Mouse (Mus musculus) stomach, postnatal 0 days (tissue): ENCODE measurements around the gene Hspb11. TPM values are rescaled to one million over a fixed set of nuclear protein-coding genes. Genes with fewer than 3 reads are reported as not detected.

Source experiments
- ATAC-seq: fragments of 200-750 bp; cut with Nextera tagmentation; 2 replicates; pipeline ENCODE4 v1.8.0; 2017; ENCODE audit not compliant: low FRiP score, low TSS enrichment
- DNase-seq: peaks from one replicate; pipeline ENCODE4 v3.0.0-alpha.2; 2016; ENCODE audit warnings: low spot score
- H3K27ac ChIP-seq: fragments of 300-500 bp; sonication (generic); replicated peaks from 2 replicates; pipeline ENCODE4 v1.5.1; 2014; ENCODE audit warnings: mild to moderate bottlenecking, control low read depth
- H3K27me3 ChIP-seq: fragments of 300-500 bp; sonication (generic); 2 replicates; pipeline ENCODE4 v1.6.1; 2014; ENCODE audit warnings: low read length; ENCODE audit not compliant: control insufficient read depth, insufficient read depth
- H3K36me3 ChIP-seq: fragments of 300-500 bp; sonication (generic); 2 replicates; pipeline ENCODE4 v1.6.1; 2014; ENCODE audit warnings: low read length, mixed read lengths; ENCODE audit not compliant: control insufficient read depth, insufficient read depth
- H3K4me1 ChIP-seq: fragments of 300-500 bp; sonication (generic); replicated peaks from 2 replicates; pipeline ENCODE4 v1.6.1; 2014; ENCODE audit warnings: antibody characterized with exemption; ENCODE audit not compliant: control insufficient read depth, insufficient read depth
- H3K4me2 ChIP-seq: fragments of 300-500 bp; sonication (generic); replicated peaks from 2 replicates; pipeline ENCODE4 v1.6.1; 2014; ENCODE audit warnings: low read depth, mild to moderate bottlenecking, control low read depth, moderate library complexity
- H3K4me3 ChIP-seq: fragments of 300-500 bp; sonication (generic); 2 replicates; pipeline ENCODE4 v1.5.1; 2014; ENCODE audit warnings: low read depth, low read length, control low read depth
- H3K9ac ChIP-seq: fragments of 300-500 bp; sonication (generic); 2 replicates; pipeline ENCODE4 v1.6.1; 2014; ENCODE audit warnings: mild to moderate bottlenecking, low read length, control low read depth, mixed read lengths
- H3K9me3 ChIP-seq: fragments of 300-500 bp; sonication (generic); 2 replicates; pipeline ENCODE4 v1.6.1; 2016; ENCODE audit warnings: low read length; ENCODE audit not compliant: control insufficient read depth
- CTCF ChIP-seq: IDR thresholded peaks from 2 replicates; pipeline ENCODE4 v1.5.1; 2016; ENCODE audit warnings: antibody characterized with exemption, low read depth, mild to moderate bottlenecking, moderate library complexity
- EP300 ChIP-seq: optimal IDR thresholded peaks from 2 replicates; pipeline ENCODE3; 2016; ENCODE audit warnings: antibody characterized with exemption
- WGBS: fragments of 180-500 bp; shearing (Covaris S2); extraction: QIAGEN DNeasy Blood & Tissue Kit; methylation state at CpG from one replicate; pipeline ENCODE4 v1.1.7; 2014; 5-methylcytosine and 5-hydroxymethylcytosine counted together
- polyA plus RNA-seq: library from polyadenylated mRNA; unstranded; fragments of >200 nt; fragmentation: Nextera tagmentation; extraction: Ambion mirVana; gene quantifications from 2 replicates; pipeline ENCODE4 v1.2.1, GENCODE M21; 2015

The Hspb11 gene
- polyA plus RNA-seq, 1 experiment from 2014 or later = 32.7 TPM

- H3K9me3 ChIP-seq = no peaks in the 10 kb centered on the region
- no peaks in the 10 kb centered on the region for H3K27me3 ChIP-seq
- no peak overlapping the region for H3K4me2 ChIP-seq
- H3K27ac ChIP-seq = 0 out of 2 replicates have a peak overlapping the region, but pooled peaks have one; percentile 19
- WGBS = 74% methylated on average over 9 of the region's 9 CpGs
- no peak for DNase-seq
- no peak overlapping the region for H3K4me3 ChIP-seq
- ATAC-seq = no peak
- no peak for TF ChIP-seq EP300
- no peak for TF ChIP-seq CTCF
- no peak overlapping the region for H3K9ac ChIP-seq
- 0 out of 2 replicates have a peak, but pooled peaks cover 2% of the 10 kb centered on the region for H3K4me1 ChIP-seq
- 0 out of 2 replicates have a peak, but pooled peaks cover 2% of the 10 kb centered on the region for H3K36me3 ChIP-seq
Measured at GRCm38 (mm10) chr4:107247110-107247509, 6.3 kb upstream of the Hspb11 start.

GRCm38 (mm10) chr4:107248061-107248460 lies 5.3 kb upstream of the Hspb11 start:
- 0 out of 2 replicates have a peak, but pooled peaks cover 2% of the 10 kb centered on the region for H3K4me1 ChIP-seq

GRCm38 (mm10) chr4:107249471-107249870 lies 3.9 kb upstream of the Hspb11 start:
- H3K4me1 ChIP-seq = 0 out of 2 replicates have a peak, but pooled peaks cover 2% of the 10 kb centered on the region
- no peak overlapping the region for H3K4me3 ChIP-seq
- TF ChIP-seq EP300 (no peak), CTCF (no peak)
- H3K4me2 ChIP-seq = no peak overlapping the region
- H3K9ac ChIP-seq = no peak overlapping the region
- no peak overlapping the region for H3K27ac ChIP-seq
- 66% methylated on average over 2 of the region's 2 CpGs for WGBS
- ATAC-seq = no peak
- no peaks in the 10 kb centered on the region for H3K9me3 ChIP-seq
- H3K27me3 ChIP-seq = no peaks in the 10 kb centered on the region
- no peak for DNase-seq
- no peaks in the 10 kb centered on the region for H3K36me3 ChIP-seq

More at GRCm38 (mm10) chr4:107248061-107248460, 5.3 kb upstream of the Hspb11 start:
- TF ChIP-seq EP300 = no peak
- 50% methylated on average over 3 of the region's 3 CpGs for WGBS
- Histone ChIP-seq H3K36me3 (no peaks in the 10 kb centered on the region), H3K9me3 (no peaks in the 10 kb centered on the region), H3K4me2 (no peak overlapping the region), H3K9ac (no peak overlapping the region), H3K27ac (no peak overlapping the region), H3K27me3 (no peaks in the 10 kb centered on the region), H3K4me3 (no peak overlapping the region)
- no peak for DNase-seq
- ATAC-seq = no peak

- Histone ChIP-seq H3K36me3 (no peaks in the 10 kb centered on the region), H3K4me3 (no peak overlapping the region), H3K27me3 (no peaks in the 10 kb centered on the region), H3K27ac (no peak overlapping the region), H3K9me3 (no peaks in the 10 kb centered on the region), H3K9ac (no peak overlapping the region), H3K4me1 (0 out of 2 replicates have a peak, but pooled peaks cover 2% of the 10 kb centered on the region), H3K4me2 (no peak overlapping the region)
- ATAC-seq (no peak), DNase-seq (peak; percentile 27)
- 15% methylated on average over 4 of the region's 4 CpGs for WGBS
- TF ChIP-seq CTCF (peak; percentile 90), EP300 (no peak)
Measured at GRCm38 (mm10) chr4:107250494-107250893, 2.9 kb upstream of the Hspb11 start.

GRCm38 (mm10) chr4:107252522-107252921 lies 871 bp upstream of the Hspb11 start:
- no peaks in the 10 kb centered on the region for H3K36me3 ChIP-seq
- DNase-seq (no peak), ATAC-seq (no peak)
- peak overlapping the region; percentile 68 for H3K4me3 ChIP-seq
- H3K9me3 ChIP-seq = no peaks in the 10 kb centered on the region
- no peak for TF ChIP-seq CTCF
- peak overlapping the region; percentile 73 for H3K4me2 ChIP-seq
- no peaks in the 10 kb centered on the region for H3K27me3 ChIP-seq
- H3K4me1 ChIP-seq = 0 out of 2 replicates have a peak, but pooled peaks cover 2% of the 10 kb centered on the region
- 0% methylated on average over 11 of the region's 11 CpGs for WGBS
- peak overlapping the region; percentile 71 for H3K9ac ChIP-seq
- no peak overlapping the region for H3K27ac ChIP-seq

GRCm38 (mm10) chr4:107254414-107254813 lies 1.0 kb downstream of the Hspb11 start:
- H3K27ac ChIP-seq = peak overlapping the region; percentile 79; the same call in 1 of the 2 replicates
- 0 out of 2 replicates have a peak, but pooled peaks cover 2% of the 10 kb centered on the region for H3K4me1 ChIP-seq
- peak overlapping the region; percentile 81 for H3K9ac ChIP-seq
- H3K4me2 ChIP-seq = peak overlapping the region; percentile 57
- H3K9me3 ChIP-seq = no peaks in the 10 kb centered on the region
- no peaks in the 10 kb centered on the region for H3K36me3 ChIP-seq
- DNase-seq = no peak
- ATAC-seq = no peak
- H3K4me3 ChIP-seq = peak overlapping the region; percentile 68
- TF ChIP-seq EP300 = no peak
- no peak for TF ChIP-seq CTCF
- WGBS = 33% methylated on average over 3 of the region's 3 CpGs
- no peaks in the 10 kb centered on the region for H3K27me3 ChIP-seq
